Mouse (Mus musculus) lung, adult 2 months (tissue): Measurements from ENCODE around the gene Myh8.

Experiments used
- CTCF ChIP-seq: fragments of 200-500 bp; IDR thresholded peaks from 2 replicates; pipeline ENCODE4 v1.5.1; 2011; ENCODE audit warnings: mild to moderate bottlenecking, low read length, control low read depth; ENCODE audit not compliant: insufficient read depth
- POLR2A ChIP-seq: fragments of 200-500 bp; IDR thresholded peaks from 2 replicates; pipeline ENCODE4 v1.6.1; 2011; ENCODE audit warnings: low read depth, mild to moderate bottlenecking, control low read depth, low read length, borderline replicate concordance; ENCODE audit errors: extremely low read depth

DNA sequence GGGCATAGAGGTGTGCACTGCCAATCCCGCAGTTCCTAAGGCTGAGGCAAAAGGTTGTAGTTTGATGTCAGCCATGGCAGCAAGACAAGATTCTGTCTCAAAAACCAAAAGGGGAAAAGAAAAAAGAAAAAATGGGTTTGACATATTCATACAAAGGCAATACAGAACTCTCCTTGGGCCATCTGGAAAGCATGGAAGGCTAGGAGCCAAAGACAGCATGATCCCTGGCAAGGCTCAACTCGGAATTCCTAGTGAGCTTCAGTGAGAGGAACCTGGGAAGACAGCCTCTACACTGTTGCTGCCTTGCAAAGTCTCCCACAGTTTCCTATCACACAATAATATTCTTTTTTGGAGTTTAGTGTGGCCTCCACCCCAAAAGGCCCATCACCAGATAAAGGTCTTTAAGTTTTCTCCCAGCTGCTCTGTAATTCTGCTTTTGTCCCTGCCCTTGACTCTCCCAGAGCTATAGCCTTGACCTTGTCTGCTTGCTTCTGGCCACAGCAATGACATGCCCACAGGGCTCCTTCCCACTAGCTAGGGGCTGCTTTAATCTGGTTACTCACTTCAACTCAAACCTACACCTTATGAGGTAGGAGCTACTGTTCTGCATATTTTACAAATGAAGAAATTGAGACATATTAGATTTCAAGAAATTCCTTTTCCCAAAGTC is 68.4 kb downstream of the Myh8 start:
- TF ChIP-seq CTCF (no peak), POLR2A (no peak)
